Comparison of ENCODE assay signal across 8 mouse cellular contexts in the genomic region with DNA sequence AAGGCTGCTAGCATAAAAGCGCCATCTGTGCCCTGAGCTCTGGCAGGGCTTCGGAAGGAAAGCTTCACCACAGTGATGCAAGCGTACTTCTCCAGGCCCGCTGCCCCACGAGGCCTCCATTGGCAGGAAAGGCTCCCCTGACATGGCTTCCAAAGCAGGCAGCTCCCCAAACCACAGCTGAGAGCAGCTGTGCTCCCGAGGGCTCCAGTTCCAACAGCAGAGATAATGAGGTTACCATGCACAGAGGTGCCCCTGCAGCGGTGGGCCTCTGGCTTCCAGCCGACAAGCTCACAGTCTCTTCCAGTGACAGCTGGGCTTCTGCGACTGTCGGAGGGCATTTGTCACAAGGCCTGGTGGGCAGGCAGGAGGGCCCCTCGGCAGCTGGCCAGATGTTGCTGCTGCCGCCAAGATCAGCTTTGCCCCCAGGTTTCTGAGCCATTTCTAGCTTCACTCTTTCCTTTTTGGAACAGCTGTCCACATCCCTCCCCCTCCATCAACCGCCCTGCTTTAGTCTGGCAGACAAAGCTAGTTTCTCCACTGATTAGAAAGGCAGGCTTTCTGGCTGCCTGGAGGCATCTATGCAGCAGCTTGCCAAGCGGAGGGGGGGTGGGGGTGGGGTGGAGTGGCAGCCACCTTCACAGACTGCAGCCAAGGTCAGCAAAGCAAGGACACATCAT. TPM values are rescaled to one million over a fixed set of nuclear protein-coding genes. Genes with fewer than 3 reads are reported as not detected.
DNase-seq lines count a peak whose midpoint lies in the region; ATAC-seq lines count a peak whose summit lies in the region.

No protein-coding gene starts in this region.

- peaks cover 60% of the 10 kb centered on the region for H3K4me1 ChIP-seq in intestine, embryonic 14.5 days (replicated peaks; ENCODE audit: control insufficient read depth, insufficient read depth, low read length)
- peaks cover 74% of the 10 kb centered on the region for H3K4me1 ChIP-seq in limb, embryonic 10.5 days
- H3K4me1 ChIP-seq in midbrain, embryonic 14.5 days (ENCODE audit: control insufficient read depth, insufficient read depth, low read length): peaks cover 66% of the 10 kb centered on the region

- no peaks in the 10 kb centered on the region for H3K27me3 ChIP-seq in intestine, embryonic 14.5 days (replicated peaks; ENCODE audit: control insufficient read depth, insufficient read depth, low read length)
- no peaks in the 10 kb centered on the region for H3K27me3 ChIP-seq in limb, embryonic 10.5 days (ENCODE audit: low read depth, poor library complexity, severe bottlenecking)
- H3K27me3 ChIP-seq in midbrain, embryonic 14.5 days (ENCODE audit: control insufficient read depth, insufficient read depth, low read length): no peaks in the 10 kb centered on the region

- H3K27ac ChIP-seq in intestine, embryonic 14.5 days (ENCODE audit: low read depth): peak overlapping the region; percentile 80
- peak overlapping the region; percentile 80 for H3K27ac ChIP-seq in limb, embryonic 10.5 days
- peak overlapping the region; percentile 94 for H3K27ac ChIP-seq in midbrain, embryonic 14.5 days (replicated peaks; ENCODE audit: low read depth, low read length)

- H3K9ac ChIP-seq in intestine, embryonic 14.5 days (ENCODE audit: low read length): no peak overlapping the region
- H3K9ac ChIP-seq in midbrain, embryonic 14.5 days (replicated peaks; ENCODE audit: low read length): peak overlapping the region; percentile 20; the same call in 1 of the 2 replicates

- H3K36me3 ChIP-seq in intestine, embryonic 14.5 days (ENCODE audit: control insufficient read depth, insufficient read depth, low read length): no peaks in the 10 kb centered on the region
- peaks cover 58% of the 10 kb centered on the region for H3K36me3 ChIP-seq in limb, embryonic 10.5 days
- H3K36me3 ChIP-seq in midbrain, embryonic 14.5 days (ENCODE audit: control insufficient read depth, insufficient read depth, low read length): no peaks in the 10 kb centered on the region

- 34% methylated on average over 14 of the region's 14 CpGs for WGBS in intestine, embryonic 14.5 days
- 39% methylated on average over 14 of the region's 14 CpGs for WGBS in limb, embryonic 10.5 days
- 10% methylated on average over 14 of the region's 14 CpGs for WGBS in midbrain, embryonic 14.5 days

- no peak overlapping the region for H3K4me3 ChIP-seq in intestine, embryonic 14.5 days (ENCODE audit: low read depth, low read length)
- H3K4me3 ChIP-seq in limb, embryonic 10.5 days: no peak overlapping the region; the same call in 1 of the 2 replicates
- H3K4me3 ChIP-seq in midbrain, embryonic 14.5 days (replicated peaks; ENCODE audit: low read depth, low read length): no peak overlapping the region

- H3K9me3 ChIP-seq in intestine, embryonic 14.5 days (ENCODE audit: control insufficient read depth, low read length): no peaks in the 10 kb centered on the region
- H3K9me3 ChIP-seq in limb, embryonic 10.5 days (replicated peaks): no peaks in the 10 kb centered on the region
- no peaks in the 10 kb centered on the region for H3K9me3 ChIP-seq in midbrain, embryonic 14.5 days (ENCODE audit: control insufficient read depth, low read length)

- H3K4me2 ChIP-seq in intestine, embryonic 14.5 days (ENCODE audit: low read length): peak overlapping the region; percentile 6; the same call in 1 of the 2 replicates
- 0 out of 2 replicates have a peak overlapping the region, but pooled peaks have one; percentile 12 for H3K4me2 ChIP-seq in midbrain, embryonic 14.5 days (ENCODE audit: low read length)

- DNase-seq in cerebellum, adult 18-20 months: peak; percentile 53 to 58
- DNase-seq in cerebellum, adult 11 months: no peak
- DNase-seq in embryo, embryonic 11 days: peak; percentile 63
- DNase-seq in intestine, embryonic 14.5 days (ENCODE audit: low spot score): no peak
- peak; percentile 64 for DNase-seq in limb, embryonic 10.5 days (ENCODE audit: low spot score)
- DNase-seq in midbrain, embryonic 14.5 days: peak; percentile 78
- peak; percentile 69 for DNase-seq in thymus, postnatal 10 days (ENCODE audit: low spot score in 2 of 2)

- ATAC-seq in granulocyte monocyte progenitor cell, adult 5-6 weeks (replicated peaks; ENCODE audit: poor library complexity, severe bottlenecking): peak; percentile 68
- 0 out of 2 replicates have a peak, but pooled peaks have one; percentile 29 for ATAC-seq in intestine, embryonic 14.5 days (replicated peaks; ENCODE audit: low FRiP score, low TSS enrichment, low read depth)
- peak; percentile 46 for ATAC-seq in midbrain, embryonic 14.5 days (ENCODE audit: low FRiP score, low TSS enrichment)

RNA-seq across cellular contexts. Expression of gene BC034090, which starts 10.2 kb away (rescaled TPM):
- total RNA-seq in granulocyte monocyte progenitor cell, adult 5-6 weeks (2014; fragmentation: Nextera tagmentation): 2.5 TPM in 1 of 2 replicates, not detected in the other
- 0.13 TPM in 1 of 2 replicates, not detected in the other for total RNA-seq in granulocyte monocyte progenitor cell, adult 5-6 weeks (2017)
- polyA plus RNA-seq in intestine, embryonic 14.5 days (2014; fragmentation: Nextera tagmentation; extraction: Ambion mirVana): 2.5 and 3.0 TPM in 2 replicates
- polyA plus RNA-seq in limb, embryonic 10.5 days (2016; fragmentation: Nextera tagmentation; extraction: Ambion mirVana): 5.2 and 6.8 TPM in 2 replicates
- polyA plus RNA-seq in midbrain, embryonic 14.5 days (2014; fragmentation: Nextera tagmentation; extraction: Ambion mirVana): 3.4 and 3.5 TPM in 2 replicates

Comparison
In these comparisons a context has a peak if more than half of its experiments do, and no peak if none do; other contexts are left out.
1. DNase-seq: peak in cerebellum, adult 18-20 months (2 of 2), embryo, embryonic 11 days (single experiment), limb, embryonic 10.5 days (single experiment), midbrain, embryonic 14.5 days (single experiment) and thymus, postnatal 10 days (2 of 2); none in cerebellum, adult 11 months (single experiment) and intestine, embryonic 14.5 days (single experiment).
2. Peak in every context shown above with its lines, with median percentiles within 50 percentile points of each other: ATAC-seq and H3K27ac ChIP-seq.